Mouse (Mus musculus) kidney, postnatal 0 days (tissue): ENCODE measurements around the gene Tm7sf3. TPM values are rescaled to one million over a fixed set of nuclear protein-coding genes. Genes with fewer than 3 reads are reported as not detected.

ENCODE experiments used
- ATAC-seq: fragments of 200-750 bp; cut with Nextera tagmentation; replicated peaks from 2 replicates; pipeline ENCODE4 v1.8.0; 2017; ENCODE audit warnings: low read depth, moderate number of reproducible peaks, moderate TSS enrichment, moderate library complexity; ENCODE audit not compliant: low FRiP score
- DNase-seq: peaks from one replicate; pipeline ENCODE4 v3.0.0-alpha.2; 2016; ENCODE audit warnings: low spot score
- H3K27ac ChIP-seq: fragments of 300-500 bp; sonication (generic); 2 replicates; pipeline ENCODE4 v1.5.1; 2014; ENCODE audit warnings: mild to moderate bottlenecking
- H3K27me3 ChIP-seq: fragments of 300-500 bp; sonication (generic); 2 replicates; pipeline ENCODE4 v1.6.1; 2014; ENCODE audit warnings: low read length, mixed read lengths; ENCODE audit not compliant: insufficient read depth
- H3K36me3 ChIP-seq: fragments of 300-500 bp; sonication (generic); 2 replicates; pipeline ENCODE4 v1.6.1; 2014; ENCODE audit warnings: low read length, mixed read lengths; ENCODE audit not compliant: insufficient read depth
- H3K4me1 ChIP-seq: fragments of 300-500 bp; sonication (generic); replicated peaks from 2 replicates; pipeline ENCODE4 v1.6.1; 2014; ENCODE audit warnings: antibody characterized with exemption, low read length, mixed read lengths; ENCODE audit not compliant: insufficient read depth
- H3K4me2 ChIP-seq: fragments of 300-500 bp; sonication (generic); 2 replicates; pipeline ENCODE4 v1.6.1; 2014; ENCODE audit warnings: mild to moderate bottlenecking, low read length, moderate library complexity, mixed read lengths
- H3K4me3 ChIP-seq: fragments of 300-500 bp; sonication (generic); replicated peaks from 2 replicates; pipeline ENCODE4 v1.5.1; 2014; ENCODE audit warnings: low read depth, low read length
- H3K9ac ChIP-seq: fragments of 300-500 bp; sonication (generic); 2 replicates; pipeline ENCODE4 v1.6.1; 2014; ENCODE audit warnings: low read depth, low read length
- H3K9me3 ChIP-seq: fragments of 300-500 bp; sonication (generic); replicated peaks from 2 replicates; pipeline ENCODE4 v1.6.1; 2016; ENCODE audit warnings: low read length, inconsistent platforms, mixed read lengths
- CTCF ChIP-seq: IDR thresholded peaks from 2 replicates; pipeline ENCODE4 v1.5.1; 2016; ENCODE audit warnings: antibody characterized with exemption, low read depth, mild to moderate bottlenecking, moderate library complexity
- WGBS: fragments of 180-500 bp; shearing (Covaris S2); extraction: QIAGEN DNeasy Blood & Tissue Kit; methylation state at CpG from one replicate; pipeline ENCODE4 v1.1.7; 2014; 5-methylcytosine and 5-hydroxymethylcytosine counted together
- polyA plus RNA-seq: library from polyadenylated mRNA; unstranded; fragments of >200 nt; fragmentation: Nextera tagmentation; extraction: Ambion mirVana; gene quantifications from 2 replicates; pipeline ENCODE4 v1.2.1, GENCODE M21; 2015

Gene Tm7sf3
- polyA plus RNA-seq, 1 experiment from 2014 or later, result 37.8 TPM

- H3K9ac ChIP-seq, result peak overlapping the region; percentile 86
- H3K4me1 ChIP-seq, result peaks cover 5% of the 10 kb centered on the region; the same call in 1 of the 2 replicates
- peak overlapping the region; percentile 86 for H3K4me2 ChIP-seq
- DNase-seq (peak; percentile 93), ATAC-seq (peak; percentile 93)
- WGBS, result under 1% methylated on average over 70 of the region's 82 CpGs
- TF ChIP-seq CTCF, result peak; percentile 16; the same call in 1 of the 2 replicates
- H3K27ac ChIP-seq, result peak overlapping the region; percentile 85
- no peaks in the 10 kb centered on the region for H3K9me3 ChIP-seq
- H3K4me3 ChIP-seq, result peak overlapping the region; percentile 82
- no peaks in the 10 kb centered on the region for H3K36me3 ChIP-seq
- H3K27me3 ChIP-seq, result no peaks in the 10 kb centered on the region
Measured at GRCm38 (mm10) chr6:146634015-146634722, 8.5 kb downstream of the Tm7sf3 start.

DNA sequence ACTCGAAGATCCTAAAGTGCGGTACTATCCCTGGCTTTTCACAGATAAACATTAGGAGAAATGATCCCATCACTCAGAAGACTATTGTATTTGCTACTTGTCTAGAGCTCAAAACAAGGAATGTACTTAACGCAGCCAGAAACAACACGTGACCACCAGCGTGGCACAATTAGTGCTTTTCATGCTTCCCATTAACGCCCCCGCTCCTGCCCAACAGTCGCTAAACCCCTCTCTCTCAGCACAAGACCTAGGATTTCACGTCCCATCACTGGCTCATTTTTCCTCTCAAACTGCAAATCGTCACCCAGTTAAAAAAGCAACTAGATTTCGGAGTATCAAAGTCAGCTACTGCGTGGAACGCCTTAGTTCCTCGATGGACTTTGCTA is 9.0 kb downstream of the Tm7sf3 start:
- ATAC-seq (no peak; the same call in 1 of the 2 replicates), DNase-seq (peak; percentile 45)
- Histone ChIP-seq H3K4me1 (peaks cover 5% of the 10 kb centered on the region; the same call in 1 of the 2 replicates), H3K9me3 (no peaks in the 10 kb centered on the region), H3K4me2 (peak overlapping the region; percentile 86), H3K27ac (peak overlapping the region; percentile 85; the same call in 1 of the 2 replicates), H3K9ac (peak overlapping the region; percentile 86), H3K36me3 (no peaks in the 10 kb centered on the region), H3K4me3 (peak overlapping the region; percentile 82), H3K27me3 (no peaks in the 10 kb centered on the region)
- TF ChIP-seq CTCF, result no peak
- WGBS, result 15% methylated on average over 14 of the region's 14 CpGs

DNA sequence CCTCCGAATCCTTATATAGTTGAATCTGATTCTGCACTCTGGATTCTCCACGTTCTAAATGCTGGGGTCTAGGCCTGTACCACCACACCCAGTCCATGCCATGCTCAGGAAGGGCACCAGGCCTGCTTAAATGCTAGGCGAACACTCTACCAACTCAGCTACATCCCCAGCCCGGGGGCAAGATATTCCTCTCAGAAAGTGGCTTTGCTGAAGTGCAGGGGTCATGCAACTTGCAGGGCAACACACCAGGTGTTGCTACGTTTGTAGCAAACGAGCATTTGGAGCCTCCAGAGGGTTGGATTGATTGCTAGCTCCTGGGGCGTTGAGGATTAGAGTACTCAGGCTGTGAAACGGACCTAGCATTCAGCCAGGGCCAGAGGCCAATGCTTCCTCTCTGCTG is 9.5 kb downstream of the Tm7sf3 start:
- Histone ChIP-seq H3K27me3 (no peaks in the 10 kb centered on the region), H3K9ac (no peak overlapping the region), H3K4me3 (no peak overlapping the region; the same call in 1 of the 2 replicates), H3K4me1 (peaks cover 5% of the 10 kb centered on the region; the same call in 1 of the 2 replicates), H3K4me2 (peak overlapping the region; percentile 86), H3K9me3 (no peaks in the 10 kb centered on the region), H3K27ac (no peak overlapping the region), H3K36me3 (no peaks in the 10 kb centered on the region)
- DNase-seq (no peak), ATAC-seq (no peak)
- no peak for TF ChIP-seq CTCF
- 60% methylated on average over 8 of the region's 8 CpGs for WGBS

DNA sequence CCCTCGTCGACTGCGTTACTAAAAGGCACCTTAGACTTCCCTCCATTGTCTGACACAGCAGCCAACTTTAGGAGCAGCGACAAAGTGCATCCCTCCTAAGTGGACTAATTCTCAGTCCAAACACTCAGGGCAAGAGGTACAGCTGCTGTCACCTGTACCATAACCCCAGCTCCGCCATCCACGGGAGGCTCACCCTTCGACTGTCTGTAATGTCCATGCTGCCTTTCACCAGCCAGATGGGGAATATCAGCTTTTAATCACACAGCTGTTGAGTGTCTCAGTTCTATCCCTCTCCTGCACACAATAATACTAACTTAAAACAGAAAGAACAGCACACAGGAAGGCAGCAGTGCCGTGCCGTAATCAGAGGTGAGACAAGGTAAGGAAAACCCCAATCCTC is 10.2 kb downstream of the Tm7sf3 start:
- Histone ChIP-seq H3K4me3 (no peak overlapping the region), H3K27ac (no peak overlapping the region), H3K27me3 (no peaks in the 10 kb centered on the region), H3K9me3 (no peaks in the 10 kb centered on the region), H3K36me3 (no peaks in the 10 kb centered on the region), H3K9ac (no peak overlapping the region), H3K4me2 (no peak overlapping the region), H3K4me1 (peaks cover 5% of the 10 kb centered on the region; the same call in 1 of the 2 replicates)
- WGBS, result 47% methylated on average over 9 of the region's 9 CpGs
- DNase-seq (no peak), ATAC-seq (no peak)
- no peak for TF ChIP-seq CTCF

GRCm38 (mm10) chr6:146631847-146632246 is 10.8 kb downstream of the Tm7sf3 start:
- H3K4me3 ChIP-seq, result no peak overlapping the region
- TF ChIP-seq CTCF, result no peak
- ATAC-seq (no peak), DNase-seq (peak; percentile 45)
- WGBS, result 52% methylated on average over 8 of the region's 8 CpGs
- peaks cover 5% of the 10 kb centered on the region; the same call in 1 of the 2 replicates for H3K4me1 ChIP-seq
- no peaks in the 10 kb centered on the region for H3K27me3 ChIP-seq
- no peak overlapping the region for H3K4me2 ChIP-seq
- H3K9me3 ChIP-seq, result no peaks in the 10 kb centered on the region
- H3K9ac ChIP-seq, result no peak overlapping the region
- H3K36me3 ChIP-seq, result no peaks in the 10 kb centered on the region
- no peak overlapping the region for H3K27ac ChIP-seq

- no peak for DNase-seq
- Histone ChIP-seq H3K27me3 (no peaks in the 10 kb centered on the region), H3K4me1 (peaks cover 5% of the 10 kb centered on the region; the same call in 1 of the 2 replicates), H3K4me3 (no peak overlapping the region), H3K9ac (no peak overlapping the region), H3K27ac (no peak overlapping the region), H3K36me3 (no peaks in the 10 kb centered on the region), H3K9me3 (no peaks in the 10 kb centered on the region), H3K4me2 (no peak overlapping the region)
- no peak for ATAC-seq
- no peak for TF ChIP-seq CTCF
- WGBS, result 71% methylated on average over 4 of the region's 4 CpGs
Measured at GRCm38 (mm10) chr6:146630961-146631360, 11.7 kb downstream of the Tm7sf3 start.
